Mouse (Mus musculus) kidney, postnatal 14 days (tissue): ENCODE measurements around the gene Tmem108.

Source experiments
- DNase-seq: peaks from one replicate; pipeline ENCODE4 v3.0.0; 2022; ENCODE audit warnings: mixed read lengths

Tmem108 gene

GRCm38 (mm10) chr9:103580621-103581020 lies 181.0 kb downstream of the Tmem108 start:
- no peak for DNase-seq

DNA sequence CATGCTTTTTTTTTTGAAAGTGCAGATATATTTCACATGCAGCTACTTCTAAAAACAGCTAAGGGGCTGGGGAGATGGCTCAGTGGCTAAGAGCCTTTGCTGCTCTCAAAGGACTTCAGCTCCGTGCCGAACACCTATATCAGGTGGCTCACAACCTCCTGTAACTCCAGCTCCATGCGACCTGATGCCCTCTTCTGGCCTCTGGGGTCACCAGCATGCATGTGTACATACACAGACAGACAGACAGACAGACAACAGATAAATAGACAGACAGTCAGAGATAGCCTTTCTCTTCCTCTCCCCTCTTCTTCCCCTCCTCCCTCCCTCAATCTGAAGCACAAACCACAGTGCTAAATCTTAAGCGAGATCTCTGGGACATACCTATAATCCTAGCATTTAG lies 181.5 kb downstream of the Tmem108 start:
- DNase-seq, result no peak

DNA sequence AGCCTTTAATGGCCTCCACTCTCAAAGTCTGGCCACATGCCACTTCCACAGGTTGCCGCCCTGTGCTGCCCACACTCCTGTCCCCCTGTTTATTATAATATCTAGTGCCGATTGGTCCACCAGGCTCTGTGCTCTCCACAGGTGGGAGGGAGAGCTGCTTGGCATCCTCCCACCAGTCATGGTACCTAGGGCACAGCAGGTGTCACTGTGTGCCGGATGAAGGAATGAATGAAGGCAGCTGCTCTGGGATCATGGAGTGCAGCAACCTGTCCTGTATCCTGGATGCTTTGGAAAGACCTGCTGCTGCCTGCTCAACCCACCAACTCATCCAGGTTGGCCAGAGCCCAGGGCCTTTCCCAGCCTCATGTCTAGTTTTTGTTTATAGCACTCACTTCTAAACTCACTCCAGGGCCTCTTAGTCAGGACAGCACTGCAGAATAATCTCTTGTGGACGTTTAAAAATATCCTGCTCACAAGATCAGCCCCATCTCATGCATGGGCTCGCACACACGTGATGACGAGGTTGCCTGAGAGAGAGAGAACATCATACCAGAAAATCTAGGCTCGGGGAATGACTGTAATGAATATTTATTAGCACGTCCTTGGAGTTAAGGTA lies 182.1 kb downstream of the Tmem108 start:
- no peak for DNase-seq

GRCm38 (mm10) chr9:103577731-103578130 lies 183.9 kb downstream of the Tmem108 start:
- no peak for DNase-seq

DNA sequence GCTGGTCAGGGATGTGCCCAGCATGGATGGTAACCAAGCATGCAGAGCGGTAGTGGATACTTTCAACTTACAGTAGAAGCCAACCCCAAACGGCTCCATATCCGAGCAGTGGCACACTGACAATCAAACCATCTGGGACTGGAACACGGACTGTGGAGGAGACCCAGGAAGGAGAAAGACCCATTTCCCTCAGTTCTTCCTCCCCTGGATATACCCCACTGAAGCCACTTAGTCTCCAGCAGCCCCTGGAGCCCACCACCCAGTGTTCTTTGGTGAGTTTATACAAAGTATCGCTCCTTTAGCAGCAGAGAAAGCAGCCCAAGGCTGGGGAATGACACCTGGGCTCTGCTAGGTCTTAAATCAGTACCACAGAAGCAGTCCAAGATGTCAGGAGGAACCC lies 184.5 kb downstream of the Tmem108 start:
- no peak for DNase-seq

- DNase-seq, result no peak
Measured at GRCm38 (mm10) chr9:103575901-103576300, 185.7 kb downstream of the Tmem108 start.

DNA sequence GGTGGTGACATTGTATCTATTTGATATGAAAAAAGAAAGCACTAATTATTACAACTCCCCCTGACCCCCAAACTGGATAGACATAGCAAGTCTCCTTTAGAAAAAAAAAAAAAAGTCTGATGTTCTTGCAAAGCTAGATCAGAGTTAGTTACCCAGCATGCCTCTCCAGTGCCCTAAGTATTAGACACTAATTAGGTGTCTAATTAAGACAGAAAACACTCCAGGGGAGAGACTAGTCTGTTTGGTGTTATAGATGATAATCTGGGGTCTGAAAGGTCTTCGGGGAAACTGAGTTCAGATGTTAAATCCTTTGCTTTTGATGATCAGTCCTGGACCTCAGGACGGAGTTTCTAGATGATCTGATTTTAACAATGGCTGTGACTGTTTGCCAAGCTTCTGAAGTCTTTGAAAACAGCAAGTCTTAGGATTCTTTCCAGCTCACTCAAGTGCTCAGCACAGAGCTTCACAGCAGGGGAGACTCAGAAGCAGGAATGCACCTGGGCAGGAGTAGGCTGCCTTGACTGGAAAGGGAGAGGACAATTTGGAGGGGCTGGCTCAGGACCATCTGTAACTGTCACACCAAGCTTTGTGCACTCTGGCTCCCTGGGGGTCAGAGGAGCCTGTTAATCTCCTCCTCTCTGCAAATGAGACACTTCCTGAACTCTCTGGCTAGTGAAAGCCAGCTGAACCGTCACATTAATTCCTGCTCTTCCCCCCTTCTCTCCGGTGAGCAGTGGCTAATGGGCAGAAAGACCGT lies 187.5 kb downstream of the Tmem108 start:
- DNase-seq, result no peak

GRCm38 (mm10) chr9:103570158-103570741 lies 191.4 kb downstream of the Tmem108 start:
- no peak for DNase-seq

DNA sequence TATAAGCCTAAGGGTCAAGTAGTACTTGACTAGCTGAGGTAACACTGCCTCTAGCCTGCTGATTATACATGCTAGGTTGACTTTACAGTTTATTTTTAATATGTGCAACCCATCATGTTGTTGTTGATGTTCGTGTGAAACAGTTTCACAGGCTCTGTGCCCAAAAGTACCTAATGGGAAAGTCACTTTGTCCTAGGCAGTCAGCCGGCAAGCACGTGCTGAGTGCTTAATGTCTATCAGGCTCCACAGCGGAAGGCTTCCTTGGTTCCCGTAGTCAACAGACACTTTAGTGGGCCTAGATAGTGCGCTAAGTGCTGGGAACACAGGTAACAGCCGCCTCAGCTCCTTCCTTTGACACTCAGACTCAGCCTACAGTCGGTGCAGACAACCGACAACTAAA lies 192.7 kb downstream of the Tmem108 start:
- DNase-seq, result no peak

DNA sequence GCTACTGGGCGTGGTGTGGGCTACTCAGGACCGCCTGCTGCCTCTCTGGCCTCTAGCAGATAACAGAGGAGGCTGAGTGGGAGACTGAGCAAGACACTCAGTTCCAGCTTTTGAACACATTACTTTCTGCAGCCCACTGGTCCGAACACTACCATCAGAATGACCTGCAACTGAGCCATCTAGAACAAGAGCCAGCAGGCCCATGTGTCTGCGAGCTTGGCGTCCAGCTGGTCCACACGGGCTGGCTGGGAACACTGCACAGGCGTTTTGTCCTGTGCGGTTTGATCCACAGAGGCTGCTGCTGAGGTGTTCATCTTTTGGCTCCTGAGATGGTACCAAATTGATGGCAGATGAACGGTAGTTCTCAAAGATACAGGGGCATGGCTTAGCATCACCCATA lies 196.5 kb downstream of the Tmem108 start:
- no peak for DNase-seq

- DNase-seq, result peak; percentile 60
Measured at GRCm38 (mm10) chr9:103563864-103564610, 197.6 kb downstream of the Tmem108 start.

- DNase-seq, result no peak
Measured at GRCm38 (mm10) chr9:103562063-103562462, 199.6 kb downstream of the Tmem108 start.

DNA sequence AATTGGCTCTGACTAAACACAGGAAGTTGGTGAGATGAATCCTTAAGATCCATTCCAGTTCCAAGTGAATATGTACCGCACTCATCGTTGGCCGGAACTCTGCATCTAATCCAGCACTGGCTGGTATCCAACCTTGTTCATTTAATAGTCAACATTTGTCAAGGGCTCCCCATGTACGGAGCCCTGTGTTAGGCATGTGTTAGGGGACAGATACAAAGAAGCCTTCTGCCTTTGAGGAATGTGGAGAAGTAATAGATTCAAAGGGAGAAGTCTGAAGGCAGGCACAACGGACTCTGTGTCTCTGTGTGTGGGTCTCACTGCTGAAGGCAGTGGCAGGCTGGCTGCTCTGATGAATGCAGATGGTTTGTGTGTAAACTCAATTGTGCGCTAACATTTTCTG lies 202.9 kb downstream of the Tmem108 start:
- DNase-seq, result no peak

DNA sequence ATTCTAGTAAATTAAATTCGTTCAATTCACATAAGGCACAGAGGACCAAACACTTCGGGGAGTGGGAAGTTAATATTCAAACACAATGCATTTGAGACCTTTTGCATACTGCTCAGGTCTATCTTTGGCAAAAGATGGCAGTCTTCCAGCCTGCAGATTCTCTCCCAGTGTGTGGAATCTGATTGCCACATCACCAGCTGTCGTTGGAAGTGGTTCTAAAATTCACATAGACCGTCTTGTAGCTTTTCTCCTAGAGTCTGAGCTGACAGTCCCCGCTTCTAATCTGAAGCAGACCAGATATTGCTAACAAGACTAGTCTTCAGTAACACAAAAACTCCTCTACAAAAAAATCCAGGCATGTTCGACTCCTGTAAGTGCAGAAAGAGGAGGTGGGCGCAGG lies 203.4 kb downstream of the Tmem108 start:
- DNase-seq, result no peak

GRCm38 (mm10) chr9:103557085-103557484 lies 204.6 kb downstream of the Tmem108 start:
- no peak for DNase-seq

GRCm38 (mm10) chr9:103555334-103555733 lies 206.3 kb downstream of the Tmem108 start:
- DNase-seq, result no peak

DNA sequence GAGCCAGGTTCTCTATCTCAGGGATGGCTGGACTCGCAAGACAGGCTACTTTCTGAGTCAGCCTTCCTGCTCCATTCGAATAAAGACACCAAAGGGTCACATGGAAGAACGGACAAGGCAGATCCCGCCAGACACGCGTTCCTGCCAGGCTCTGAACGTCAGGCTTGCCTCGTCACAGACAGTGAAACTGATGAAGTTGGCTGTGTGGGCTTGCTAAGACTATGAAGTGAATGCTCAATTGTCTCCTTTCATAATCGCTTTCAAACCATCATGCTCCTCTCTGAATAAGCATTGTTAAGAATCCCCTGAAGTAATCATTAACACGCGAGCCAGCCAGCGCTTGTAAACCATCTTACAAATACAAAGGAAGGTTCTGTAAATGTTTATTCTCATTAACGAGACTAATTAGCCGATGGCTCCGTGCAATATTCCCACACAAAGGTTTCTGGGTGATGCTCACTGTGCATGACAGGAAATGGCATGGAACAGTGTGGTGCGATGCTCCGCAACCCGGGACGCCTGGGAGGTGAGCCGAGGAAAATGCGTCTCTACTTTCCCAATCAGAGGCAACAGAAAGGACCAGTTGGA lies 210.9 kb downstream of the Tmem108 start:
- DNase-seq, result peak; percentile 11

DNA sequence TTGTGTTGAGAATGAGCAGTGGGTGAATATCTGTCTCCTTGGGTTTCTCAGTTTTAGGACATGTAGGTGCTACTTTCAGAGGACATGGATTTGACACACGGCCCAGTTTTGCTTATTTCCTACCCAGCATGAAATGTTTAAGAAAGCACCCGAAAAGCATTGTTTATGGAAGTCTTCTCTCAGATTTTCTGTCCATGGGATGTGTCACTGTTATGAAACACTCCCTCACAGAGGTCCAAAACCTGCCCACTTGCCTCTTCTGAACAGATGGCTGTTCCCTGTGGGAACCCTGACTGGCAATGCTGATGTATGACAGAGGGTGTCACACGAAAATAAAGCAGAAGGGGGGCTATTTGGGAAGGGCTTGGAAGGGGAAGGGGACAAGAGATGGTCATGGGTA lies 212.5 kb downstream of the Tmem108 start:
- DNase-seq, result no peak

GRCm38 (mm10) chr9:103548606-103549005 lies 213.0 kb downstream of the Tmem108 start:
- DNase-seq, result no peak

GRCm38 (mm10) chr9:103546695-103547645 lies 214.7 kb downstream of the Tmem108 start:
- DNase-seq, result no peak

DNA sequence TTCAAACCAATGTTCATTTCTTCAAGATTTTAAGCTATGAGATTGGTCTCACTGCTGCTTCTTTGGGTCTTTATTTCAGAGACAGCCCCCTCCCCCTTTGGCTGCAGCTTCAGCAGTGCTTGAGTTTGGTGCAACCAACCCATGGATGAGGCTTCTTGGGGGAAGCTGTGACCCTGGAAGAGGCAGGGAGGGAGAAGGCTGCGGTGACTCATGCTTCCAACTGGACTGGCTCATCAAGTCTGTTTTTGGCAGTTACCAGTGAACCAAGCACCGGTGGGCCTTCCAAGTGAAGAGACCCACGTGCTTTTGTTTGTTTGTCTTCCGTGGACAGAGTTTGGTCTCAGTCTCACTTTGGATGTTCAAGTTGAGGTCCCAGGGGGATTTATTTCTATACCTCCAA lies 215.9 kb downstream of the Tmem108 start:
- no peak for DNase-seq

DNA sequence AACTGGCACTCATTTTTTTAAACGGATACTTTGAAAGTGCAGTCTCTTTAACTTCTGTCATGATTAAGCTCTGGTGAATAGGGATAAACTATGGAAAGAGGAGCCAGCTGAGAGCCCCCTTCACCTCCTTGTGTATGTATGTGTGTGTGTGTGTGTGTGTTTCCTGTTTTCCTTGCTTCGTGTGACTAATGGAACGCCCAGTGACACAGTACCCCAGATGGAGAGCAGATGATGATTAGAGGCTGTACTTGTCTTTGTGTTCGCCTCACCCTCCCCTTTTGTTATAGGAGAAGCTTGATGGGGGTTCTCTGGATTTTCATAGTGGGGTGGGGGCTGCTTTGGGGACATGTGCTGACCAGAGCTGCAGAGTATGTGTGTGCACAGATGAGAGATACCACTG lies 216.4 kb downstream of the Tmem108 start:
- DNase-seq, result no peak
